Mouse (Mus musculus): Measurements from ENCODE around the gene Mpst. TPM values are rescaled to one million over a fixed set of nuclear protein-coding genes. Genes with fewer than 3 reads are reported as not detected.

Mpst gene
- total and polyA plus RNA-seq, 3 experiments = 19.9 to 101 (median 20.2) TPM

- no peaks in the 10 kb centered on the region for H3K9me3 ChIP-seq (replicated peaks)
- peaks cover 39% of the 10 kb centered on the region for H3K4me1 ChIP-seq (ENCODE audit: insufficient read depth, low read depth, low read length)
- peaks cover 98% of the 10 kb centered on the region for H3K27me3 ChIP-seq (ENCODE audit: insufficient read depth, low read length)
- H3K4me3 ChIP-seq (ENCODE audit: low read depth, low read length) = peak overlapping the region; percentile 20; the same call in 1 of the 2 replicates
- H3K36me3 ChIP-seq (replicated peaks) = no peaks in the 10 kb centered on the region
- ATAC-seq (ENCODE audit: extremely low read depth, insufficient number of reproducible peaks, low FRiP score, poor library complexity, severe bottlenecking) = no peak
- TF ChIP-seq POLR2AphosphoS5 (IDR thresholded peaks at IDR 0.05; ENCODE audit: insufficient replicate concordance, low read depth, low read length) (no peak), CTCF (IDR thresholded peaks at IDR 0.05; ENCODE audit: low read depth, low read length) (no peak), TAL1 (conservative IDR thresholded peaks at IDR 0.05; ENCODE audit: low read depth, low read length) (no peak), GATA1 (IDR thresholded peaks at IDR 0.05; ENCODE audit: borderline replicate concordance, low read length) (no peak), GATA2 (IDR thresholded peaks at IDR 0.05; ENCODE audit: borderline replicate concordance, low read depth, low read length) (no peak)
- DNase-seq (ENCODE audit: low spot score) = no peak
These were observed 31.2 kb downstream of the Mpst start for GRCm38 (mm10) chr15:78437237-78438017.

GRCm38 (mm10) chr15:78438018-78438394, 31.8 kb downstream of the Mpst start:
- TF ChIP-seq CTCF (IDR thresholded peaks at IDR 0.05; ENCODE audit: low read depth, low read length) (no peak), GATA2 (IDR thresholded peaks at IDR 0.05; ENCODE audit: borderline replicate concordance, low read depth, low read length) (no peak), TAL1 (conservative IDR thresholded peaks at IDR 0.05; ENCODE audit: low read depth, low read length) (no peak), POLR2AphosphoS5 (IDR thresholded peaks at IDR 0.05; ENCODE audit: insufficient replicate concordance, low read depth, low read length) (no peak), GATA1 (IDR thresholded peaks at IDR 0.05; ENCODE audit: borderline replicate concordance, low read length) (no peak)
- Histone ChIP-seq H3K9me3 (replicated peaks) (no peaks in the 10 kb centered on the region), H3K4me3 (ENCODE audit: low read depth, low read length) (no peak overlapping the region), H3K27me3 (ENCODE audit: insufficient read depth, low read length) (peaks cover 96% of the 10 kb centered on the region), H3K4me1 (ENCODE audit: insufficient read depth, low read depth, low read length) (peaks cover 39% of the 10 kb centered on the region), H3K36me3 (replicated peaks) (no peaks in the 10 kb centered on the region)
- DNase-seq (ENCODE audit: low spot score) = no peak
- no peak for ATAC-seq (ENCODE audit: extremely low read depth, insufficient number of reproducible peaks, low FRiP score, poor library complexity, severe bottlenecking)

GRCm38 (mm10) chr15:78438505-78438904, 32.3 kb downstream of the Mpst start:
- peaks cover 96% of the 10 kb centered on the region for H3K27me3 ChIP-seq (ENCODE audit: insufficient read depth, low read length)
- no peak for ATAC-seq (ENCODE audit: extremely low read depth, insufficient number of reproducible peaks, low FRiP score, poor library complexity, severe bottlenecking)
- no peaks in the 10 kb centered on the region for H3K36me3 ChIP-seq (replicated peaks)
- TF ChIP-seq GATA2 (IDR thresholded peaks at IDR 0.05; ENCODE audit: borderline replicate concordance, low read depth, low read length) (no peak), GATA1 (IDR thresholded peaks at IDR 0.05; ENCODE audit: borderline replicate concordance, low read length) (no peak)
- H3K4me3 ChIP-seq (ENCODE audit: low read depth, low read length) = no peak overlapping the region
- H3K4me1 ChIP-seq (ENCODE audit: insufficient read depth, low read depth, low read length) = peaks cover 35% of the 10 kb centered on the region
- DNase-seq (ENCODE audit: low spot score) = no peak
- H3K9me3 ChIP-seq (replicated peaks) = no peaks in the 10 kb centered on the region

GRCm38 (mm10) chr15:78438973-78439372, 32.8 kb downstream of the Mpst start:
- ATAC-seq (ENCODE audit: extremely low read depth, insufficient number of reproducible peaks, low FRiP score, poor library complexity, severe bottlenecking) (no peak), DNase-seq (ENCODE audit: low spot score) (no peak)
- Histone ChIP-seq H3K4me3 (ENCODE audit: low read depth, low read length) (no peak overlapping the region), H3K27me3 (ENCODE audit: insufficient read depth, low read length) (peaks cover 96% of the 10 kb centered on the region), H3K9me3 (replicated peaks) (no peaks in the 10 kb centered on the region), H3K4me1 (ENCODE audit: insufficient read depth, low read depth, low read length) (peaks cover 37% of the 10 kb centered on the region), H3K36me3 (replicated peaks) (no peaks in the 10 kb centered on the region)
- TF ChIP-seq GATA2 (IDR thresholded peaks at IDR 0.05; ENCODE audit: borderline replicate concordance, low read depth, low read length) (no peak), POLR2AphosphoS5 (IDR thresholded peaks at IDR 0.05; ENCODE audit: insufficient replicate concordance, low read depth, low read length) (no peak), TAL1 (conservative IDR thresholded peaks at IDR 0.05; ENCODE audit: low read depth, low read length) (no peak), GATA1 (IDR thresholded peaks at IDR 0.05; ENCODE audit: borderline replicate concordance, low read length) (no peak), CTCF (IDR thresholded peaks at IDR 0.05; ENCODE audit: low read depth, low read length) (no peak)

GRCm38 (mm10) chr15:78442231-78442630, 36.0 kb downstream of the Mpst start:
- Histone ChIP-seq H3K4me1 (ENCODE audit: insufficient read depth, low read depth, low read length) (peaks cover 18% of the 10 kb centered on the region), H3K4me3 (ENCODE audit: low read depth, low read length) (peak overlapping the region; percentile 33; the same call in 1 of the 2 replicates), H3K9me3 (replicated peaks) (no peaks in the 10 kb centered on the region), H3K36me3 (replicated peaks) (no peaks in the 10 kb centered on the region), H3K27me3 (ENCODE audit: insufficient read depth, low read length) (peaks cover 84% of the 10 kb centered on the region)
- no peak for DNase-seq (ENCODE audit: low spot score)
- no peak for TF ChIP-seq POLR2AphosphoS5 (IDR thresholded peaks at IDR 0.05; ENCODE audit: insufficient replicate concordance, low read depth, low read length)
- TF ChIP-seq TAL1 (conservative IDR thresholded peaks at IDR 0.05; ENCODE audit: low read depth, low read length) = no peak
- no peak for ATAC-seq (ENCODE audit: extremely low read depth, insufficient number of reproducible peaks, low FRiP score, poor library complexity, severe bottlenecking)

- Histone ChIP-seq H3K36me3 (replicated peaks) (no peaks in the 10 kb centered on the region), H3K27me3 (ENCODE audit: insufficient read depth, low read length) (peaks cover 68% of the 10 kb centered on the region), H3K4me3 (ENCODE audit: low read depth, low read length) (no peak overlapping the region), H3K4me1 (ENCODE audit: insufficient read depth, low read depth, low read length) (peaks cover 22% of the 10 kb centered on the region), H3K9me3 (replicated peaks) (no peaks in the 10 kb centered on the region)
- DNase-seq (ENCODE audit: low spot score) (no peak), ATAC-seq (ENCODE audit: extremely low read depth, insufficient number of reproducible peaks, low FRiP score, poor library complexity, severe bottlenecking) (no peak)
- TF ChIP-seq CTCF (IDR thresholded peaks at IDR 0.05; ENCODE audit: low read depth, low read length) = no peak
- TF ChIP-seq GATA1 (IDR thresholded peaks at IDR 0.05; ENCODE audit: borderline replicate concordance, low read length) = no peak
- no peak for TF ChIP-seq POLR2AphosphoS5 (IDR thresholded peaks at IDR 0.05; ENCODE audit: insufficient replicate concordance, low read depth, low read length)
- TF ChIP-seq TAL1 (conservative IDR thresholded peaks at IDR 0.05; ENCODE audit: low read depth, low read length) = no peak
These were observed 37.6 kb downstream of the Mpst start for GRCm38 (mm10) chr15:78443857-78444256.
